Mouse (Mus musculus) G1E (cell line): ENCODE measurements around the gene Cybc1.

Experiments
- CTCF ChIP-seq: IDR thresholded peaks from 2 replicates; pipeline ENCODE4 v1.5.1; 2012; ENCODE audit warnings: low read depth, low read length, inconsistent platforms, mixed read lengths
- GATA1 ChIP-seq: IDR thresholded peaks from 2 replicates; pipeline ENCODE4 v1.6.1; 2012; ENCODE audit warnings: borderline replicate concordance, low read length, inconsistent platforms, mixed read lengths
- GATA2 ChIP-seq: IDR thresholded peaks from 2 replicates; pipeline ENCODE4 v1.6.1; 2012; ENCODE audit warnings: low read depth, low read length, inconsistent platforms, borderline replicate concordance

- no peak for TF ChIP-seq GATA1
- TF ChIP-seq CTCF: no peak
- no peak for TF ChIP-seq GATA2
Observed at GRCm38 (mm10) chr11:121198622-121199021, 30.5 kb downstream of the Cybc1 start.
